Mouse (Mus musculus) brain, embryonic 14.5 days (tissue): Measurements from ENCODE around the gene Dennd4a.

ENCODE experiments used
- CTCF ChIP-seq: fragments of 200-500 bp; IDR thresholded peaks from 2 replicates; pipeline ENCODE4 v1.5.1; 2012; ENCODE audit warnings: inconsistent platforms, mild to moderate bottlenecking, moderate library complexity, borderline replicate concordance; ENCODE audit not compliant: insufficient read depth, insufficient read length; ENCODE audit errors: extremely low read depth
- POLR2A ChIP-seq: fragments of 200-500 bp; IDR thresholded peaks from 2 replicates; pipeline ENCODE4 v1.6.1; 2012; ENCODE audit warnings: mild to moderate bottlenecking, inconsistent platforms, borderline replicate concordance; ENCODE audit not compliant: poor library complexity, insufficient read depth, insufficient read length, severe bottlenecking; ENCODE audit errors: extremely low read depth

- TF ChIP-seq CTCF (no peak), POLR2A (no peak)
These were observed 12.3 kb upstream of the Dennd4a start for GRCm38 (mm10) chr9:64798859-64799258.
